Mouse (Mus musculus) adrenal gland, adult 18-20 months (tissue): ENCODE results near the gene Naxd. TPM values are rescaled to one million over a fixed set of nuclear protein-coding genes. Genes with fewer than 3 reads are reported as not detected.

Experiments
- DNase-seq, 2 experiments: peaks; one replicate each; pipeline ENCODE4 v3.0.0; 2021 to 2022; ENCODE audit warnings: low spot score in 2 of 2
- total RNA-seq, 2 experiments: library from RNA; stranded (reverse); gene quantifications; 1 replicate in 1 of 2; 2 replicates in 1 of 2; pipeline ENCODE4 v1.2.3; 2021

Naxd gene
- total RNA-seq, 2 experiments from 2014 or later = 67.0 to 72.6 TPM

DNA sequence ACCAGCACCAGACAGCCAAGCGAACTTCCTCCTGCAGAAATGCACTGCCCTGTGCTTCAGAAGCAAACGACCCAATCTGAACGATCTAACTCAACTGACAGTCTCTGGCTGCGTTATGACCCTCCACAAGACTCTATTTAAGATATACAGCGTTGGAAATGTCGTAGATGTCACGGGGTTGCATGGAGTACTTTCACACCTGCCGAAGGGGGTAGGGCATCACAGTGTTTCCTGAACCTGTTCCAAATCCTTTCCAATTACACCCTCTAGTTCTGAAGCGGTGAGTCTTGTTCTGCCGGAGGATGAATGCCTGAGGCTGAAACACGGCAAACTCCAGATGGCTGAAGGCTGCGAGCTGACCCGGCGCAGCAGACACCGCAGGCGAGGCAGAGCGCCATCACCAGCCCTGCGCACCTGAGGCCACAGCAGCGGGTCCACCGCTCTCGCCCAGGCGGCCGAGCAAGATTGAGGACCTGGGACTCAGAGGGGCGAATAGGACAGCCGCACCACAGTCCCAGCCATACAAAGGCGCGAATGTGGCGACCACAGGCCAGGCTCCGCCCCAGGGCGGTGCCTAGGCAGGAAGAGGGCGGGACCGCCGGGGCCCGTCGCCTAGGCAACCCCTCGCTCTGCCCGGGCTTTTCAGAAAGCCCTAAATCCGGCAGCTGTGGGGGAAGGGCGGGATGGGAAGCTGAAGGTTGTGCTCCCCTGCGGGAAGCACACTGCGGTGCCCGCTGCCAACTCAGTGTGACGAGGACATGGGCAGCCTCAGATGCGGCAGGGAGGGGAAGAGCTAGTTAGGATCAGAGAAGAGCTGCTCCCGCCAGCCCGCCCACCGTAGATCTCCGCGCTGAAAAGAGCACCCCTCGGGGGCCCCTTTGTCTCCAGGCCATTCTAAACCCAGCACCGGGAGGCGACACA, 57.8 kb downstream of the Naxd start, which contains the start of gene Ing1:
Gene Ing1, plus strand, starts transcription at position 773 of the 921 bp plus-strand sequence.
- peak; percentile 90 to 93 for DNase-seq

DNA sequence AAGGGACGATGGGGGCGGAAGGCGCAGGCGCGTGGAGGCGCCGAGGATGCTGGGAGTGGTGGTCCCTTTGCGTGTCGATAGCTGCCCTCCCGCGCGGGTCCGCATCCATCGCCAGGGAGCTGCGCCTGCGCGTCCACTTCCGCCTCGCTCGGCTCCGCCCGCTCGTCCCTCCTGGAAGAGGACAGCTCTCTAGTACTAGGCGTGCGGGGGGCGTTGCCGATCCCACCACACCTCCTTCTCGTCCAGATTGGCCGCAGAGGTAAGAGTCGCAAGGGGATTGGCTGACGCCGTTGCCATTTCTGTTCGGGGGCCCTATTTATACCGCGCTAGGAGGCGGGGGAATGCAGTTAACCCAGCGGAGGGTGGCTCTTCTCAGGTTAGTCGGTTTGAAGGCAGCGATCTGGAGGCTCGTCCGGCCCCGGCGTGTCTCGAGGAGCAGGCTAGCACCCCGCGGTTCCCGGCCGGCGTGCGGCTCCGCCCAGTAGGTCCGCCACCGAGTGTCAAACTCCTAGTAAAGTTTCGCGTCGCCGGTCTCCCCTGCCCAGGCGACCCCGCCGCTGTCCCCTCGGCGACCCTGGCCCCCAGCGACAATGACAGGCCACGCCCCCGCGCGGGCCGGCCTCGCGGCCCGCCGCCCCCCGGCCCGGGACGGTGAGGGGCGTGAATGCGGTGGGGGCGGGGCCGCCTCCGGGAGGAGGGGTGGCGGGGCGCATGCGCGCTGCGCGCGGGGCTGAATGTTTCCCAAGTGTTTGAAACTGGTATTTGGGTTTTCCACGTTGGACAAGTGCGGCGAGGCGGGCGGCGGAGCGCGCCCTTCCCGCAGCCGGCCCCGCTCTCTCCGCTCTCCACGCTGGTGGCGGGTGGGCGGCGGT, 58.6 kb downstream of the Naxd start:
- peak; percentile 94 to 95 for DNase-seq

DNA sequence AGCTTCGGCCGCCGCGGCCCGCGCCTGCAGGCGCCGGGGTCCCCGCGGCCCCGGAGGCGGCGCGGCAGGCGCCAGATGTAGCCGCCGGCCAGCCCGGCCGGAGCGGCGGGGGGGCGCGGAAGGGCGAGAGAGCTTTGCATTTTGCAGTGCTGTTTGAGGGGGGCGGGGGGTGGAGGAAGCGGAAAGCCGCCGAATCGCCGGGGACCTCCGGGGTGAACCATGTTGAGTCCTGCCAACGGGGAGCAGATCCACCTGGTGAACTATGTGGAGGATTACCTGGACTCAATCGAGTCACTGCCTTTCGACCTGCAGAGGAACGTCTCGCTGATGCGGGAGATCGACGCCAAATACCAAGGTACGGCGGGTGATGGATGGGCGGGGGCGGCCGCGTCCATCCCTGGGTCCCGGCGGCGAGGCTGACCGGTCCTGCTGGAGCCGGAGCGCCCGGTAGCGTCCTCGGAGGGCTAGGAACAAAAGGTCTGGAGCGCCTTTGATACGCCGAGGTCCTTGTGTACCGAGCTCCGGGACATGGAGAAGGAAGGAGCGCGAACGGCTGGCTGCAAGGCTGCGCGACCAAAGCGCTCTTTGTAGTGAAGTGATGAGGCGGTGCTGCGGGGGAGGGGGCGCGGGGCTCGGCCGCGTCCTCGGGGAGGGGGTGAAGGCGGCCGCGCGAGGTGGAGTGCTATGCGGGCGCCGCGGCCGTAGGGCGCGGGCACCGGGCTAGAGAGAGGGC, 59.6 kb downstream of the Naxd start:
- peak; percentile 48 to 53 for DNase-seq

DNA sequence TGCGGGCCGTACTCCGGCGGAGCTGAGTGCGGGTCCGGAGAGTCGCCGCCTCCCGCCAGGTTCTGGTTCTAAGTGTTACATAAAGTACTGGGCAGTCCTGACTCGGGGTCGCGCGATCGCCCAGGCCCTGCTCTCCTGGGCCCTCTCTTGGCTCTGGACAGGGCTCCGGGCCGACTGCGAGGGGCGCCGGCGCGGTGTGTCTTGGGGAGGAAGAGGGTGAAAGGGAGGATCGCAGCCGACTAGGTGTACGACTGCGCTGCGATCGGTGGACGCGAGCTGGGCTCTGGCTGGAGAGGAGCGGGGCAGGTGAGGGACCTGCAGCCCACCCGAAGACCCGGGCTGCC, 60.1 kb downstream of the Naxd start:
- DNase-seq = no peak

DNA sequence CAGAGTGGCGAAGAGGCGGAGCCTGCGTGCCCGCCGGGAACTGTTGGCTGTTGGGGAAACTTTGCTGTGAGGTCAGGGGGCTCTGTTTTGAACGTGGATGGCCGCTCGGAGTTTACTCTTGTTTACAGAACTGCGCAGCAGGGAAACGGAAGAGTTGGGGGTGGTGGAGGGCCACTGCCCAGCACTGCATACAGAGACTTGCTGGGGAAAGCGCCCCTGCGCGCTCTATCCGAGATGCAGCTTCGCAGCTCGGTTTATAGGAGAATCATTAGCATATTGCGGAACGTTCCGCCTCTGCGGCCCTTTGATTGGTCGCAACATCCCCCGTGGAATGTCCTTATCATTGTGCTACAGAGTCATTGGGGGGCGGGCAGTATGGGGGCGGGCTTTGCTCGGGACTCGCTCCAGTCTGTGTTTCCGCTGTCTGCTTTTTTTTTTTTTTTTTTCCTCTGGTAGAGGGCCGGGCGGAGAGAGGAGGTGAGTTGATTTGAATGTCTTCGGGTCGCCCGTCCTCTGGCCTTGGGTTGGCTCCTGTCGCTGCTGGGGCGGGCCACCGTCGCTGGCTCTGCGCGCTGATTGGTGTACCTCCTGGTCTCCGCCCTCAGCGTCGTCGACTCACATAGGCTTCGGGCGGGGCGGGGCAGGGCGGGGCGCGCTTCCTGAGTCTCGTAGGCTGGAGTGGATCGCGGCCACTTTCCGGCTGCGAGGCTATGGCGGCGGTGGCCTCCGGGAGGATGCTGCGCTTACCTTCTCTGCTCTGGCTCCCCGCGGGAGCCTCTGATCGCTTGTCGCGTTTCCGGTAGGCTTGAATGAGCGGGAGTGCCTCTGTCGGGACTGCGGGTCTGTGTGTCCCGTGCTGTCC, 60.7 kb downstream of the Naxd start:
- DNase-seq = peak; percentile 97

DNA sequence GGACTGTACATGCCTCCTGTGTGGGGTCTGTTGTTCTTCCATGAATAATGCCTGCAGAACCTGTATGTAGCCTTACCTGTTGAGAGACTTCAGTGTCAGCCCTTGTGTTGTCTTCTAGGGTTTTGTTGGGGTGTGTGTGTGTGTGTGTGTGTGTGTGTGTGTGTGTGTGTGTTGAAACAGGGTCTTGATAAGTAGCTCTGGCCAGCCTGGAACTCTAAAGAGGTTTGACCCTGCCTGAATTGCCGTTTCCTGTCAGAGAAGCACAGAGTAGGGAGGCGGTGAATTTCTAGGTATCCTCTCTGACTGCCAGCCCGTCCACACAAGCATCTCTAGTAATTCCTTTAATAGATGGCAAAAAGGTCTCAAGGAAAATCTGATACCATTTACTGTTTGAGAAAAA, 62.2 kb downstream of the Naxd start:
- DNase-seq = no peak

DNA sequence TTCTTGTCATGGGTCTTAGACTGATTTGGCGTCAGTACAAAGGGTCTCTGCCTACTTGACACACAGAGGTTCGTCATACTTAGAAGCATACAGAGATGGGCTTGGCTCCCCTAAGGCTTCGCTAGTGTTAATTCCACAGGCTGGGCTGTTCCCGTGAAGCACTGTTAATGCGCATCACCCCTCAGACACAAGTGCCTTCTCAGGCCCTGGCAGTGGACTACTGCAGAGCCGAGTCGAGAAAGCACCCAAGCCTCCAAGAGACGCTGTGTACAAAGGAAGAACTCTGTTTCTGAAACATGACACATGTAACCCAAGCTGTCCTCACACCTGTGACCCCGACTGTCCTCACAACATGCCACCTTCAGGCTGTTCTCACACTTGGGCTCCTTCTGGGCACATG, 62.9 kb downstream of the Naxd start:
- no peak for DNase-seq

DNA sequence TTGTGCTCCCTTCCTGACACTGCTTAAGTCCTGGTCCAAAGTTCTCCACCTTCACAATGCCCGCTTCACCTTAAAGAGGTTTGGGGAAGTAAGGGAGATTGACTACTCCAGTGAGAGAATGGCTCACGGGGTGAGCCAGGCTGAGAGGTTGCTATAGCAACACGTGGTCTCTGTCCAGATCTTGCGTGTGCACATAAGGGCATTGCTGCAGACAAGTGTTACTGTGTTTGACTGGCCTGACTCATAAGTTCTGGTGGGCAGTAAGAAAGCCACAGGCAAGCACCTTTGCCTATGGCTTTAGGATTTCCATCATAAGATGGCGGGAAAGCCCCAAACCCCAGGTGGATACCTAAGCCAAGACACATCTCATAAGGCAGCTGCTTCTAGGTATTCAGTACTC, 66.9 kb downstream of the Naxd start:
- no peak for DNase-seq

Other genes starting within 250 kb of the Naxd start
- gene Col4a2, start 184.7 kb upstream of the Naxd start, total RNA-seq = 100 to 1,000 TPM; 131 to 150 TPM
- gene Col4a1, start 184.7 kb upstream of the Naxd start, total RNA-seq = 100 to 1,000 TPM; 250 to 364 TPM
- 1 to 10 TPM; 6.9 to 7.5 TPM for gene Rab20, start 18.8 kb upstream of the Naxd start, total RNA-seq
- 10 to 100 TPM; 49.3 to 54.2 TPM for gene Cars2, start 53.3 kb downstream of the Naxd start, total RNA-seq
- gene Ing1, start 58.1 kb downstream of the Naxd start, total RNA-seq = 10 to 100 TPM; 30.3 to 36.6 TPM
- gene Ankrd10, start 138.3 kb downstream of the Naxd start, total RNA-seq = 10 to 100 TPM; 39.5 to 46.3 TPM
- gene 1700016D06Rik, start 203.6 kb downstream of the Naxd start, total RNA-seq = not detected
- 10 to 100 TPM; 36.6 to 38.3 TPM for gene Arhgef7, start 230.2 kb downstream of the Naxd start, total RNA-seq